Mouse (Mus musculus) kidney, postnatal 10 days (tissue): ENCODE results near the gene Thumpd1.
"Not testable (repeated sequence)": the region's sequence is repeated elsewhere in the genome, so short reads cannot be mapped to it uniquely, and the experiment has no call there.

ENCODE experiments used
- DNase-seq: peaks from one replicate; pipeline ENCODE4 v3.0.0; 2021; ENCODE audit warnings: mixed read lengths

Thumpd1 gene

GRCm38 (mm10) chr7:119720253-119720946 lies at the start of gene Thumpd1:
Gene Thumpd1, minus strand, starts transcription at chr7:119720798.
- peak; percentile 98 for DNase-seq

- DNase-seq = no peak
Measured at GRCm38 (mm10) chr7:119769895-119770294, 49.3 kb upstream of the Thumpd1 start.

GRCm38 (mm10) chr7:119766996-119767395 lies 46.4 kb upstream of the Thumpd1 start:
- no peak for DNase-seq

- no peak for DNase-seq
Measured at GRCm38 (mm10) chr7:119764377-119764776, 43.8 kb upstream of the Thumpd1 start.

GRCm38 (mm10) chr7:119762166-119762697 lies 41.6 kb upstream of the Thumpd1 start:
- DNase-seq = no peak

- peak; percentile 12 for DNase-seq
Measured at GRCm38 (mm10) chr7:119760527-119760951, 39.9 kb upstream of the Thumpd1 start, which contains the start of gene Acsm3. Gene Acsm3, plus strand, starts transcription at chr7:119760923.

GRCm38 (mm10) chr7:119753696-119754095 lies 33.1 kb upstream of the Thumpd1 start:
- no peak for DNase-seq

- DNase-seq = no peak
Measured at GRCm38 (mm10) chr7:119749942-119750341, 29.3 kb upstream of the Thumpd1 start.

GRCm38 (mm10) chr7:119748761-119749160 lies 28.2 kb upstream of the Thumpd1 start:
- no peak for DNase-seq

- peak; percentile 41 for DNase-seq
Measured at GRCm38 (mm10) chr7:119745869-119746268, 25.3 kb upstream of the Thumpd1 start.

- peak; percentile 33 for DNase-seq
Measured at GRCm38 (mm10) chr7:119744321-119744720, 23.7 kb upstream of the Thumpd1 start.

- not testable (repeated sequence) for DNase-seq
Measured at GRCm38 (mm10) chr7:119739798-119740468, 19.3 kb upstream of the Thumpd1 start.

- DNase-seq = no peak
Measured at GRCm38 (mm10) chr7:119738877-119739276, 18.3 kb upstream of the Thumpd1 start.

- peak; percentile 25 for DNase-seq
Measured at GRCm38 (mm10) chr7:119731262-119731661, 10.7 kb upstream of the Thumpd1 start.

GRCm38 (mm10) chr7:119727621-119728020 lies 7.0 kb upstream of the Thumpd1 start:
- no peak for DNase-seq

GRCm38 (mm10) chr7:119720947-119721310 lies 331 bp upstream of the Thumpd1 start:
- DNase-seq = peak; percentile 15

- DNase-seq = no peak
Measured at GRCm38 (mm10) chr7:119714111-119714510, 6.5 kb downstream of the Thumpd1 start.

GRCm38 (mm10) chr7:119694926-119695325 lies 25.7 kb downstream of the Thumpd1 start:
- no peak for DNase-seq

- no peak for DNase-seq
Measured at GRCm38 (mm10) chr7:119692302-119692701, 28.3 kb downstream of the Thumpd1 start.

GRCm38 (mm10) chr7:119689726-119690125 lies 30.9 kb downstream of the Thumpd1 start, which contains the start of gene Acsm4:
Gene Acsm4, plus strand, starts transcription at chr7:119690026.
- no peak for DNase-seq

GRCm38 (mm10) chr7:119682699-119683098 lies 37.9 kb downstream of the Thumpd1 start:
- DNase-seq = no peak

GRCm38 (mm10) chr7:119680107-119680506 lies 40.5 kb downstream of the Thumpd1 start:
- no peak for DNase-seq

GRCm38 (mm10) chr7:119673465-119673864 lies 47.1 kb downstream of the Thumpd1 start:
- DNase-seq = peak; percentile 56

GRCm38 (mm10) chr7:119670925-119671324 lies 49.7 kb downstream of the Thumpd1 start:
- peak; percentile 57 for DNase-seq
